Mouse (Mus musculus) embryonic stem cell, embryonic (primary cell): ENCODE data around the gene 5530401A14Rik.

Experiments used
- CTCF ChIA-PET, 4 experiments: fragments of 300-600 bp in 2 of 4; fragments of 350-600 bp in 2 of 4; sonication (Branson Sonifier 250); formaldehyde crosslinking; loops; one replicate each; lab custom pipeline; 2022; ENCODE audit warnings: inconsistent platforms in 2 of 4; lab: Charles Lee
- POLR2A ChIA-PET, 4 experiments: fragments of 300-600 bp in 2 of 4; fragments of 350-600 bp in 2 of 4; sonication (Branson Sonifier 250); formaldehyde crosslinking; loops; one replicate each; lab custom pipeline; 2022; ENCODE audit warnings: antibody characterized with exemption in 4 of 4, inconsistent platforms in 1 of 4; lab: Charles Lee

The 5530401A14Rik gene

DNA sequence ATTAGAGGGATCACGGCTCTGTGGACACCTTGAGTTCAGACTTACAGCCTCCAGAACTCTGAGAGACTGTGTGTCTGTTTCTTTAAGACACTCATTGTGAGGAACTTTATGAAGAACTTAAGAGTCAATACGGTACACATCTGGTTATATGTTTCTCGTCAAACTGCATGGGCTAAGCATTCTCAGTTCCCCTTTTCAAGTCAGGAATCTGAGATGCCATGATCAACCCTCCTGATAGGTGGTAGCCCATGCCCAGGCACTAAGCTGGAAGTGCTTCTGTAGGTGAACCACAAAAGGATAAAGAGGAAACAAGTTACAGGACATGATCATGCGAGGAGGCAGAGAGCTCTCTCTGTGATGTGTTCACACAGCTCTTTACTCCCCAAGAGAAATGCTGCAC, 52.6 kb downstream of the 5530401A14Rik start:
- POLR2A ChIA-PET = interaction anchor here in 1 of 4 experiments (0.6 kb wide), 1 partner anchor 817 kb away, joined by 3 read pairs; no protein-coding TSS in a partner anchor

DNA sequence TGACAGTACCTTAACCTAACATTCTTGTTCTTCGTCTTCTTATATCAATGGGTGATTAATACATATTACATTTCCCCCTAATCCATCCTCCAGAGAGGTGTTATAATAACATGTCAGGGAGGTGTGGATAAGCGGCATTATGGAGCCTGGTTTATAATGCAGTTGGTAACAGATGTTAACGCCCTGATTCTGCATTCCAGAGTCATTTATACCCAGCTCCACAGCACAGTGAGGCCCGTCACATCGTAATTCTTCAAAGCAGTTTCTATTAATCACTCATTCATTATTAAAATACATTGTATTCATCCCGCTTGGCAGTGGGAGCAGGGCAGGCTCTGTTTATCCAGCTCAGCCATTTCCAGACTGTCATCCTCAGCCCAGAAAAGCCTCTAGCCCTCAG, 55.0 kb downstream of the 5530401A14Rik start:
- ChIA-PET CTCF (no interaction called here), POLR2A (no interaction called here)

More for the DNA sequence above, 52.6 kb downstream of the 5530401A14Rik start:
- CTCF ChIA-PET = no interaction called here

DNA sequence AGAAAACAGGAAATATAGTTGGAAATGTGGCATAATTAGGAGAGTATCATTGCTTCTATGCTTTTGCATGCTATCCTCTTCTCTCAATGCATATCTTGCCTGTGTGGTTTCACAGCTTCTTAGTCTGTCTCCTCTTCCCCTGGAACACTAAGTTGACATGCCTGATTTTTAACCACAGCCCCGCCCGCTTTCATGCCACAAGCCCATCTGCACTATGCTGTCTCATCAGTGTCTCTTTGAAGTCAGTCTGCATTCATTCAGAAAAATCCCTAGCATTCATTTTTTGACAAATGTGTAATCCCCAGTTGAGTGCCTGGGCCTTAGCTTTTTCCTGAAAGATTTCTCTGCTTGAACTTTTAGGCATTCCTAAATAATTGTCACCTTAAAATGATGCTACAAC, 62.6 kb downstream of the 5530401A14Rik start:
- POLR2A ChIA-PET = no interaction called here
- CTCF ChIA-PET = no interaction called here

DNA sequence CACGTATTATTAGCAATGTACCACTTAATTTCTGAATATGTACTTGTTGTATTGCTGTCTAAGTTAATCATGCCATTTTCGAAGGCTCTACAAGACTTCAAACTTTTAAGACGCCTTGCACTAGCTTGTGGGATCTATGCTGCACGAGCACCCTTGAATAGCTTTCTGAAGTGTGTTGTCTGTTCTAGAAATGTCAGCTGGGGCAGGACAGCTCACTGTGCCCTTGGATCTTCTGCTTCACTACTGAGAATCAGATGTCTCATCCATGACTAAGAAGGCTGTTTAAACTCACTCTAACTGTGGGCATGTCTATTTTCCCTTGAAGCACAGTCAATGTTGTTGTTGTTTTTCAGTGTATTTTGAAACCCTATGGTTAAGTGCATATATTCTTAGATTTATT, 63.2 kb downstream of the 5530401A14Rik start:
- ChIA-PET CTCF (interaction anchor here in 1 of 4 experiments (1.2 kb wide), 1 partner anchor 335 kb away, joined by 3 read pairs; no protein-coding TSS in a partner anchor), POLR2A (no interaction called here)

DNA sequence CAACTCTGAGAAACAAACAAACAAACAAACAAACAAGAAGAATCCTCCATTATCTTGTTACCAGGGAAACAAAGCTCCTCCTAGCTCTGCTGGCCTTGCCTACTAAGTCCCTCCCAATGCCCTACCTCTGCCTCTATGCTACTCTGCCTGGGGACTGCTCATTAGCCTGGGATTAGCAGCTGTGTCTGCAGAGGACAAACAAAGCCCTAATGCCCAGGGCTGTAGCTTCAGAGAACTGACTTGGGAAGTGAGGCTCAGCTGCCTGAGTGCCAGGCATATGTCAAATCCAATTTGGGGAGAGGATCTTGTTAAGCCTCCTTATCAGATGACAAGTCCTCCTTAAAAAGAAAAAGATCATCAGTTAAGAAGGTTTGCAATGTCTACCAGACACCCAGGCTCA, 65.9 kb downstream of the 5530401A14Rik start:
- POLR2A ChIA-PET = no interaction called here

DNA sequence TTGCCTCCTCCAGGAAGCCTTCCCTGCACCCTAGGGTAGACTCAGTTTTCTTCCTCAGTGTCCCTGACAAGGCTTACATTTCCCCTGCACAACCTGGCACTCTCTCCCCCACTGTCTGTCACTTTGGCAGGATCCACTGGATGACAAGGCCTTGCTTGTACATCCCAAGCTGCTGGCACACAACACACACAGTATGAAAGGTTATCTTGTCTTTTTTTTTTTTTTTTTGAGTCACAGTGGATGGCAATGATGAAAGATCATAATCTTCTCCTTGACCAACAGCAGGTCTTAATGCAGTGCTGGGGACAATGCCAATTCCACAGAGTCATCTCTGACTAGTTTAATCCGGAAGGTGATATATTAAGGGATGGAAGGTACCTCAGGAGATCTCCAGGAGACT, 77.0 kb downstream of the 5530401A14Rik start:
- CTCF ChIA-PET = no interaction called here
- POLR2A ChIA-PET = no interaction called here

More for the DNA sequence above, 65.9 kb downstream of the 5530401A14Rik start:
- CTCF ChIA-PET = interaction anchor here in 1 of 4 experiments (0.6 kb wide), 2 partner anchors 16 to 594 kb away, joined by 3 to 4 read pairs; no protein-coding TSS in a partner anchor

DNA sequence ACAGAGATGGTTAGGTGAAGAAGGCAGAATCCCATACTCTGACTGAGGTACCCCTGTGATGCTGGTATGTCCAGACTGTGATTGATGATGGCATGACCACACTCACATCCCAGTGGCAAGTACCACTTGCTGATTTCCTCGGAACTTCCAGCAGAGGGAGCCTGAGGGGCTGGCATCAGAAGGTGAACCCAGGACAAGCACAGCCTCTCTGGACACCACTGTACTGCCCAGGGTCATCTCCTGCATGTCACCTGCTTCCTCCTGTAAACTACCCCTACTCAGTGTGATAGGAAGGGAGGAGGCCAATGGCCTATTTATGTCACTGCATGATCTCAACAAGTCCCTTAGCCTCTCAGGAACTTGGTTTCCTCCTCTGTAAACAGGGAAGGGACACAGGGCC, 80.5 kb downstream of the 5530401A14Rik start:
- POLR2A ChIA-PET = interaction anchor here in 1 of 4 experiments (0.6 kb wide), 1 partner anchor 26 kb away, joined by 4 read pairs; no protein-coding TSS in a partner anchor

DNA sequence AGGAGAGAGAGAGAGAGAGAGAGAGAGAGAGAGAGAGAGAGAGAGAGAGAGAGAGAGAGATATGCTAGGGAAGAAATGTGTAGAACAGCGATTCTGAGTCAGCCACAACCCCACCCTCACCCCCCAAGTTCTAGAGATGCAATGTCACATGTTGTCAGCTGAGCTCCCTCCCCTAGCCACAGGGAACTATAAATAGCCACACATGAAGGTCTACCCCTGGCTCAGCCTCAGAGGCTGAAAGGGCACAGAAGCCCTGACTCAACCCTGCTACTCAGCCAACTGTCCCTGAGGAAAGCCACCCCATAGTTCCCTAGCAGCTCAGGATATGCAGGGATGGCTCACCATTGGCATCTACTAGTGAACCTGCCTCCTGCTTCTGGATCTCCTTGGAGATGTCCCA, 81.7 kb downstream of the 5530401A14Rik start:
- ChIA-PET POLR2A (no interaction called here), CTCF (interaction anchor here in 2 of 4 experiments (0.6 to 0.7 kb wide), 2 partner anchors 16 to 354 kb away, joined by 3 to 4 read pairs; no protein-coding TSS in a partner anchor)

More for the DNA sequence above, 80.5 kb downstream of the 5530401A14Rik start:
- CTCF ChIA-PET = interaction anchor here in 1 of 4 experiments (1.0 kb wide), 2 partner anchors 42 to 58 kb away, joined by 3 read pairs; no protein-coding TSS in a partner anchor
